Mouse (Mus musculus) Patski (cell line): ENCODE results near the gene Glmp. TPM values are rescaled to one million over a fixed set of nuclear protein-coding genes. Genes with fewer than 3 reads are reported as not detected.
"Not testable (repeated sequence)": the region's sequence is repeated elsewhere in the genome, so short reads cannot be mapped to it uniquely, and the experiment has no call there.

ENCODE experiments used
- ATAC-seq: fragments of 100-300 bp; one replicate; pipeline ENCODE4 v1.8.0; 2021
- CTCF ChIA-PET: fragments of 350-600 bp; sonication (Branson Sonifier 250); formaldehyde crosslinking; loops from one replicate; lab custom pipeline; 2022; ENCODE audit warnings: inconsistent platforms; lab: Charles Lee
- POLR2A ChIA-PET: fragments of 350-600 bp; sonication (Branson Sonifier 250); formaldehyde crosslinking; loops from one replicate; lab custom pipeline; 2022; ENCODE audit warnings: antibody characterized with exemption, inconsistent platforms; lab: Charles Lee
- DNase-seq: peaks from one replicate; pipeline ENCODE4 v3.0.0-alpha.2; 2011; ENCODE audit warnings: low read depth, low spot score
- H3K27me3 ChIP-seq: fragments of 371-371 bp; one replicate; pipeline ENCODE4 v1.5.1; 2021
- CTCF ChIP-seq: fragments of 100-300 bp; IDR thresholded peaks from one replicate; pipeline ENCODE4 v1.5.1; 2021
- in situ Hi-C: fragments of 300-500 bp; cut with MboI; formaldehyde crosslinking; loops from 3 replicates; pipeline ENCODE4 v1.11.1; 2018; ENCODE audit warnings: low pct_unique_long_range_greater_than_20kb, mixed read lengths
- polyA plus RNA-seq: library from polyadenylated mRNA; unstranded; gene quantifications from one replicate; pipeline ENCODE4 v1.2.3, GENCODE M21; 2021

The Glmp gene
- polyA plus RNA-seq, result 590 TPM

GRCm38 (mm10) chr3:88324951-88325405 is at the start of gene Glmp:
Gene Glmp (plus strand): TSS chr3:88325023.
- in situ Hi-C loops, result loop anchor here (25.0 kb wide), 1 partner anchor 1687 kb away; no protein-coding TSS in a partner anchor
- ChIA-PET CTCF (interaction anchor here (0.8 to 1.9 kb wide), 4 partner anchors 9 to 173 kb away, joined by 3 to 5 read pairs (median 4); no protein-coding TSS in a partner anchor), POLR2A (interaction anchor here (0.5 to 4.0 kb wide), 6 partner anchors 9 to 1996 kb away, joined by 3 to 27 read pairs (median 5); partner anchors contain the start of genes Smg5 and Tmem79)
- no peaks in the 10 kb centered on the region for H3K27me3 ChIP-seq
- DNase-seq (peak; percentile 64), ATAC-seq (peak; percentile 70)
- TF ChIP-seq CTCF, result no peak

GRCm38 (mm10) chr3:88276121-88276520 is 48.7 kb upstream of the Glmp start:
- ChIA-PET CTCF (interaction anchor here (0.7 to 2.0 kb wide), 5 partner anchors 10 to 39 kb away, joined by 3 to 8 read pairs (median 4); no protein-coding TSS in a partner anchor), POLR2A (no interaction called here)
- peaks cover 2% of the 10 kb centered on the region for H3K27me3 ChIP-seq
- DNase-seq (no peak), ATAC-seq (no peak)
- no peak for TF ChIP-seq CTCF
- in situ Hi-C loops, result no loop called here

GRCm38 (mm10) chr3:88276529-88277143 is 48.2 kb upstream of the Glmp start:
- ChIA-PET CTCF (interaction anchor here (0.6 to 2.0 kb wide), 5 partner anchors 11 to 40 kb away, joined by 3 to 8 read pairs (median 4); no protein-coding TSS in a partner anchor), POLR2A (interaction anchor here (0.6 kb wide), 1 partner anchor 137 kb away, joined by 3 read pairs; no protein-coding TSS in a partner anchor)
- TF ChIP-seq CTCF, result peak; percentile 90
- DNase-seq (no peak), ATAC-seq (peak; percentile 65)
- no peaks in the 10 kb centered on the region for H3K27me3 ChIP-seq
- in situ Hi-C loops, result no loop called here

GRCm38 (mm10) chr3:88280035-88280434 is 44.8 kb upstream of the Glmp start:
- ATAC-seq, result no peak
- ChIA-PET POLR2A (no interaction called here), CTCF (no interaction called here)
- in situ Hi-C loops, result no loop called here
- no peaks in the 10 kb centered on the region for H3K27me3 ChIP-seq
- no peak for TF ChIP-seq CTCF
- DNase-seq, result no peak

GRCm38 (mm10) chr3:88281141-88281916 is 43.5 kb upstream of the Glmp start:
- DNase-seq, POLR2A ChIA-PET, in situ Hi-C loops, H3K27me3 ChIP-seq, ATAC-seq: not testable (repeated sequence)
- CTCF ChIA-PET, result interaction anchor here (1.0 kb wide), 1 partner anchor 47 kb away, joined by 3 read pairs; no protein-coding TSS in a partner anchor

GRCm38 (mm10) chr3:88284815-88285564 is 39.8 kb upstream of the Glmp start:
- in situ Hi-C loops, ATAC-seq, DNase-seq, H3K27me3 ChIP-seq, POLR2A ChIA-PET: not testable (repeated sequence)
- CTCF ChIA-PET, result interaction anchor here (1.4 kb wide), 1 partner anchor 39 kb away, joined by 4 read pairs; no protein-coding TSS in a partner anchor

- ChIA-PET POLR2A (interaction anchor here (0.6 kb wide), 1 partner anchor 126 kb away, joined by 3 read pairs; no protein-coding TSS in a partner anchor), CTCF (interaction anchor here (1.4 kb wide), 1 partner anchor 39 kb away, joined by 4 read pairs; no protein-coding TSS in a partner anchor)
- DNase-seq, H3K27me3 ChIP-seq, in situ Hi-C loops, ATAC-seq: not testable (repeated sequence)
These were observed 39.3 kb upstream of the Glmp start for GRCm38 (mm10) chr3:88285565-88285895.

GRCm38 (mm10) chr3:88287110-88287509 is 37.7 kb upstream of the Glmp start, which contains the start of gene Gm38392:
Gene Gm38392 (minus strand): TSS chr3:88287210.
- no peaks in the 10 kb centered on the region for H3K27me3 ChIP-seq
- no peak for DNase-seq
- no peak for ATAC-seq
- ChIA-PET CTCF (interaction anchor here (1.1 kb wide), 1 partner anchor 41 kb away, joined by 4 read pairs; no protein-coding TSS in a partner anchor), POLR2A (interaction anchor here (1.0 to 1.1 kb wide), 2 partner anchors 9 to 10 kb away, joined by 3 to 4 read pairs; partner anchors contain the start of genes Cct3 and Tsacc)
- in situ Hi-C loops, result no loop called here
- TF ChIP-seq CTCF, result no peak

- CTCF ChIA-PET, result interaction anchor here (1.1 kb wide), 1 partner anchor 42 kb away, joined by 4 read pairs; no protein-coding TSS in a partner anchor
- POLR2A ChIA-PET, result interaction anchor here (1.1 kb wide), 1 partner anchor 8 kb away, joined by 3 read pairs; the partner anchor contains the start of gene Tsacc
- H3K27me3 ChIP-seq, ATAC-seq, in situ Hi-C loops, DNase-seq: not testable (repeated sequence)
These were observed 36.6 kb upstream of the Glmp start for GRCm38 (mm10) chr3:88288133-88288713.
